Mouse (Mus musculus) lung, adult 10 weeks (tissue): ENCODE data around the gene Anxa10. TPM values are rescaled to one million over a fixed set of nuclear protein-coding genes. Genes with fewer than 3 reads are reported as not detected.

ENCODE experiments used
- polyA plus RNA-seq: library from polyadenylated mRNA; stranded (reverse); fragments of 350-450 nt; fragmentation: Illumina TruSeq; extraction: RNeasy Lipid Tissue Mini Kit (QIAGEN cat#74804); gene quantifications from one replicate; pipeline ENCODE4 v1.2.3, GENCODE M21; 2014; ENCODE audit warnings: low read depth, low replicate concordance; ENCODE audit not compliant: insufficient read depth

Gene Anxa10
- not detected for polyA plus RNA-seq

DNA sequence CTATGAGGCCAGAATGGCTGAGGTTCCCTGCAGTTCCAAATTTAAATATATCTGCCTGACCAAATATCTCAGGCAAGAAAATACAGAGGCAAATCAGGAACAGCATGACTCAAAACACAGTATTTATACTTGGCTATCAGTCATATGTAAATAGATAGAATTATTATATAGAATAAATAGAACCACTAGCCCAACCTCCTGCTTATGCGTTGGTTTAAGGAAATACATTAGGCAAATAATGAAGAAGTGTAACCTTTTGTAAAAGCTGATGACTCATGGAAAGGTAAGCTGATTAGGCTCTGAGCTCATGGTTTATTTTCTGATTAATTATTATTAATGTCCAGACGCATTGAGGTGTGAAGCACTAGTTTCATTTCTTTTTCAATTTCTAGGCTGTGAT, at the start of gene Anxa10:
Gene Anxa10 (minus strand): TSS at position 53 of the 400 bp plus-strand sequence.

Other genes with a start within 250 kb of the Anxa10 start
- gene Palld, start 220.5 kb downstream of the Anxa10 start, polyA plus RNA-seq, result 23.4 TPM
- 1.3 TPM for gene Ddx60, start 195.1 kb downstream of the Anxa10 start, polyA plus RNA-seq